Mouse (Mus musculus) hindbrain, embryonic 16.5 days (tissue): Measurements from ENCODE around the gene Lasp1. TPM values are rescaled to one million over a fixed set of nuclear protein-coding genes. Genes with fewer than 3 reads are reported as not detected.

Source experiments
- ATAC-seq: fragments of 200-750 bp; cut with Nextera tagmentation; 2 replicates; pipeline ENCODE4 v1.8.0; 2017; ENCODE audit warnings: moderate TSS enrichment, moderate library complexity
- H3K27ac ChIP-seq: fragments of 300-500 bp; sonication (generic); 2 replicates; pipeline ENCODE4 v1.5.1; 2014; ENCODE audit warnings: low read depth, mild to moderate bottlenecking, control low read depth, low read length, moderate library complexity
- H3K27me3 ChIP-seq: fragments of 300-500 bp; sonication (generic); replicated peaks from 2 replicates; pipeline ENCODE4 v1.6.1; 2014; ENCODE audit warnings: low read length; ENCODE audit not compliant: control insufficient read depth, insufficient read depth
- H3K36me3 ChIP-seq: fragments of 300-500 bp; sonication (generic); 2 replicates; pipeline ENCODE4 v1.6.1; 2014; ENCODE audit warnings: mild to moderate bottlenecking, low read length, moderate library complexity, mixed read lengths; ENCODE audit not compliant: control insufficient read depth, insufficient read depth
- H3K4me1 ChIP-seq: fragments of 300-500 bp; sonication (generic); 2 replicates; pipeline ENCODE4 v1.6.1; 2014; ENCODE audit warnings: low read depth, low read length; ENCODE audit not compliant: control insufficient read depth, insufficient read depth
- H3K4me2 ChIP-seq: fragments of 300-500 bp; sonication (generic); 2 replicates; pipeline ENCODE4 v1.6.1; 2014; ENCODE audit warnings: mild to moderate bottlenecking, low read length, control low read depth, moderate library complexity
- H3K4me3 ChIP-seq: fragments of 300-500 bp; sonication (generic); 2 replicates; pipeline ENCODE4 v1.5.1; 2014; ENCODE audit warnings: mild to moderate bottlenecking, low read length, control low read depth, moderate library complexity
- H3K9ac ChIP-seq: fragments of 300-500 bp; sonication (generic); 2 replicates; pipeline ENCODE4 v1.6.1; 2014; ENCODE audit warnings: low read depth, mild to moderate bottlenecking, control low read depth, low read length, moderate library complexity
- H3K9me3 ChIP-seq: fragments of 300-500 bp; sonication (generic); 2 replicates; pipeline ENCODE4 v1.6.1; 2014; ENCODE audit warnings: mild to moderate bottlenecking, low read length, moderate library complexity; ENCODE audit not compliant: control insufficient read depth
- WGBS: fragments of 180-500 bp; shearing (Covaris S2); extraction: QIAGEN DNeasy Blood & Tissue Kit; methylation state at CpG from one replicate; pipeline ENCODE4 v1.1.7; 2014; 5-methylcytosine and 5-hydroxymethylcytosine counted together
- polyA plus RNA-seq: library from polyadenylated mRNA; unstranded; fragments of >200 nt; fragmentation: Nextera tagmentation; extraction: Ambion mirVana; gene quantifications from 2 replicates; pipeline ENCODE4 v1.2.1, GENCODE M21; 2015

Lasp1 gene
- polyA plus RNA-seq, 1 experiment from 2014 or later = 176 TPM

DNA sequence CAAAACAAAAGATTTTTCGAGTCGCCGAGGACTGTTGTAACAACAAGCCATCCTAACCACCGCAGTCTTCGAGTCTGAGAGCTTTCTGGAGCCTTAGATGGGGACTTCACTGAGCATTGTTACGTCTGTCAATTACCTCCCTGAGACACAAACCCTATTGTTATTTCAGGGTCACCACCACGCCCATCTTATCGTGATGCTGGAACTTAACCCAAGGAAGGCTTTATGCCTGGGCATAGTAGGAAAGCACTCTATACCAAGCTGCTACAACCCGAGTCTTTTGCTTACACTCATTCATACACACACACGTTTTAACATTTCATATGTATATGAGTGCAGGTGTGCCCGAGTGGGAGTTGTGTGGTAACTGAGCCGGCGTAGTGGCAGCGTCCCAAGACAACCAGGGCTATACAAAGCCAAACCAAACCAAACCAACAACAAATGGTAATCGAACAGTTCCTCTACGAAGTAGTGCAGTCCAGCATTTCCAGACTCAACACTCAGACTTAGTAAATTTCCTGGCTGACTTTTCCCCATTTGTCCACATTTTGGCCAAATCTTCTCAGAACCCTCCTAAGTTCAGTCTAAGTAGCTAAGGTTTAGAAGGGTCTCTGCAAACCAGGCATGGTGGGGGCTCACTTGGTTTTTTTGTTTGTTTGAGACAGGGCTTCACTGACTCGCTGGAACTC, 22.8 kb upstream of the Lasp1 start, which contains the start of gene 1700001P01Rik:
TSS of gene 1700001P01Rik (minus strand) at position 111 of the 689 bp plus-strand sequence.
- WGBS = 39% methylated on average over 17 of the region's 17 CpGs
- Histone ChIP-seq H3K9ac (no peak within 1 kb of the TSS), H3K36me3 (peaks cover 31% of the 10 kb centered on the region), H3K4me3 (no peak within 1 kb of the TSS), H3K4me2 (no peak within 1 kb of the TSS), H3K4me1 (peaks cover 10% of the 10 kb centered on the region), H3K9me3 (no peaks in the 10 kb centered on the region), H3K27me3 (no peaks in the 10 kb centered on the region), H3K27ac (no peak within 1 kb of the TSS)
- no peak for ATAC-seq

DNA sequence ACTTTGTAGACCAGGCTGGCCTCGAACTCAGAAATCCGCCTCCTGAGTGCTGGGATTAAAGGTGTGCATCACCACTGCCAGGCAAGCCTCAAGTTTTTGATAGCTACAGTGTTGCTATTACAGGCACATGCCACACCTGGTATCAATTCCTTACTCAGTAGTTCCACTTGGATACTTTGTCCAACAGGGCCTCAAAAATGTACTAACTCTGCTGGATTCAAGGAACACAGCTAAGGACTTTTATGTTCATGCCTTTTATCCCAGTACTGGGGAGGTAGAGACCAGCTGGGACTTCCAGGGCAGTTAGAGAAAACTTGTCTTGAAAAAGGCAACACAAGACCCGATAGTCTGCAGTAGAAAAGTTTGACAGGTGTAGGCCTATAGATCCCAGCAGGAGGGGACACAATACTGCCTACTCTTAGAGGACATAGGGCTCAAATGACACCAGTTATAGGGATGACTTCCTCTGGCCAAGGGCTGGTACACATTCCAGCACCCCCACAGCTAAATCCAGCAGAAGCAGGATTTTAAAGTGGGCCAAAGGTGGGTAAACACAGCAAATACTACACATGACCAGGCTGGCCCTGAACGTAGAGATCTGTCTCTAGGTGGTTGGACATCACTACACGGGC, 22.2 kb upstream of the Lasp1 start:
- Histone ChIP-seq H3K4me2 (no peak overlapping the region), H3K4me3 (no peak overlapping the region), H3K27me3 (no peaks in the 10 kb centered on the region), H3K27ac (no peak overlapping the region), H3K9ac (no peak overlapping the region), H3K4me1 (peaks cover 15% of the 10 kb centered on the region), H3K9me3 (no peaks in the 10 kb centered on the region), H3K36me3 (peaks cover 31% of the 10 kb centered on the region)
- ATAC-seq = no peak; the same call in 1 of the 2 replicates
- 66% methylated on average over 5 of the region's 5 CpGs for WGBS

DNA sequence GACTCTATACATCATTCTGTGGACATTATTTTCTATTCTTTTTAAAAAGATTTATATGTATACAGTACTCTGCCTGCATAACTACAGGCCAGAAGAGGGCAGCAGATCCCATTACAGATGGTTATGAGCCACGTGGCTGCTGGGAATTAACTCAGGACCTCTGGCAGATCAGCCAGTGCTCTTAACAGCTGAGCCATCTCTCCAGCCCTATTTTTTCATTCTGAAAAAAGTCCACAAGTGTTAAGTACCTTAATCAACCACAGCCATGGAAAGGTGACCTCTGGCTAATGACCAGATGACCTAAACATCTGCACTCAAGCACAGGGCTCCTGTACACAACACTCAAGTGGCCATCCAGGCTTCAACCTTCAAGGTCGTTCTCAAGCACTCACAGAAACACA, 21.7 kb upstream of the Lasp1 start:
- Histone ChIP-seq H3K4me1 (peaks cover 15% of the 10 kb centered on the region), H3K9ac (no peak overlapping the region), H3K9me3 (no peaks in the 10 kb centered on the region), H3K4me2 (no peak overlapping the region), H3K27me3 (no peaks in the 10 kb centered on the region), H3K27ac (no peak overlapping the region), H3K36me3 (peaks cover 31% of the 10 kb centered on the region), H3K4me3 (no peak overlapping the region)
- ATAC-seq = no peak
- WGBS = 44% methylated on average over 2 of the region's 2 CpGs

DNA sequence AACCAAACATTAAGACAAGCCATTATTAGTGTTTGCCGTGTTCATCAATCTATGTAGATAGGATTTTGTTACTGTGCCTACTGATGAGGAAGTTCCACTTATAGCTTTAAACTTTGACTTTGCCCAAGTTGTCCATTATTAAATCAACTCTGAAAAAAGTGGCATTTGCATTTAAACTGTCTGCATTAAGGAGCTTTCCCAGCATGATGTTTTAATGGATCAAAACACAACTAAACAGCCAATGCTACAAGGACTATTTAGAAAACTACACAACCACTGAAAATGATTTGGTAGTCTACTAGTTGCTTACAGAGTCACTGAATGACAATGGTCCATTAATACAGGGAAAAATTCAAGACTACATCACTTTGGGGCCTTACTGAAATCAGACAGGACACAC, 19.9 kb upstream of the Lasp1 start:
- H3K27me3 ChIP-seq = no peaks in the 10 kb centered on the region
- no peaks in the 10 kb centered on the region for H3K9me3 ChIP-seq
- H3K36me3 ChIP-seq = peaks cover 31% of the 10 kb centered on the region
- H3K27ac ChIP-seq = no peak overlapping the region
- H3K9ac ChIP-seq = no peak overlapping the region
- WGBS = 91% methylated on average over 1 of the region's 1 CpGs
- ATAC-seq = no peak
- H3K4me2 ChIP-seq = no peak overlapping the region
- no peak overlapping the region for H3K4me3 ChIP-seq
- peaks cover 21% of the 10 kb centered on the region for H3K4me1 ChIP-seq

DNA sequence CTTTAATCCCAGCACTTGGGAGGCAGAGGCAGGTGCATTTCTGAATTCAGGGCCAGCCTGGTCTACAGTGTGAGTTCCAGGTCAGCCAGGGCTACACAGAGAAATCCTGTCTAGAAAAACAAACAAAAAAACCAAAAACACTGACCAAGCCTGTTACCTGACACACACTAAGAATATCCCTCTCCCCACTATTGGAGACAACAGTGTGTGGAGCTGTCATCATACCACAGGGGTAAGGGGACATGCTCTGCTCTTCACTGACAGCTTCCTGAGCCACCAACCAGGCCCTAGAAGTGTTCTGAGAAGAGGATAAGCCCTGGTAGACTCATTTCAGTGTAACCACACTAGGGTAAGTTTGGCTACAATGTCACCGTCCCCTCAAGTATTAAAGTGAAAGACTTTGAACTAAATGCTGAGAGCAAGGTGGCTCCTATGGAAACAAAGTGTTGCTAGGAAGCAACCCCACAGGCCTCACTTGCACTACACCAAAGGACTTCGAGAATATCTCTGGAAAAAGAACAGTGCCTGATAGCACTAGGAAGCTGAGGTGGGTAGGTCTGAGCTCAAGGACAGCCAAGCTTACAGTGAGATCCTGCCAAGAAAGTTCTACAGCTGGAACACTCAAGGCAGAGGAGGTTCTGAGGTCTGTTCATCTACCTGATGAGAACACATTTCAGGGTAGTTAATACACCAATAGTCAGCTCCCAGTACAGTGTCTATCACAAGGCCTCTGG, 18.7 kb upstream of the Lasp1 start:
- Histone ChIP-seq H3K4me2 (no peak overlapping the region; the same call in 1 of the 2 replicates), H3K9ac (0 out of 2 replicates have a peak overlapping the region, but pooled peaks have one; percentile 6), H3K9me3 (no peaks in the 10 kb centered on the region), H3K4me1 (peaks cover 21% of the 10 kb centered on the region), H3K27ac (no peak overlapping the region), H3K27me3 (no peaks in the 10 kb centered on the region), H3K4me3 (no peak overlapping the region), H3K36me3 (peaks cover 31% of the 10 kb centered on the region)
- 78% methylated on average over 2 of the region's 2 CpGs for WGBS
- ATAC-seq = no peak

DNA sequence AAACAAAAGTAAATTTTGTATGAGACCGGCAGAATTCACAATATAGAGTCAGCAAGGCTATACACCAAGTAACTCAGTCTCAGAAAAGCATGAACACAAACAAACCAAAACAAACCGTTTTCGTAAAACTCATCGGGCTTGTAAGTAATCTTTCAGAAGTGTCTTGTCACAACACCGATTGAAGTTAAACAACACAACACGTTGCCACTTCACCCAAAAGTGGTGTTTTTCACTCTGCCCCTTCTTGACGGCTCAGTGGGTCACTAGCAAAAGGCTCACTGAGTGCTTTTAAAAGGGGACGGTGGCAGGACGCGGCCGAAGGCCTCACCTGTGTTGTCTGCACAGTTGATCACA, 17.3 kb upstream of the Lasp1 start:
- Histone ChIP-seq H3K36me3 (peaks cover 31% of the 10 kb centered on the region), H3K9ac (peak overlapping the region; percentile 88), H3K4me3 (peak overlapping the region; percentile 75), H3K4me2 (peak overlapping the region; percentile 73), H3K27ac (peak overlapping the region; percentile 80; the same call in 1 of the 2 replicates), H3K4me1 (peaks cover 21% of the 10 kb centered on the region), H3K9me3 (no peaks in the 10 kb centered on the region), H3K27me3 (no peaks in the 10 kb centered on the region)
- 2% methylated on average over 11 of the region's 11 CpGs for WGBS
- no peak for ATAC-seq

DNA sequence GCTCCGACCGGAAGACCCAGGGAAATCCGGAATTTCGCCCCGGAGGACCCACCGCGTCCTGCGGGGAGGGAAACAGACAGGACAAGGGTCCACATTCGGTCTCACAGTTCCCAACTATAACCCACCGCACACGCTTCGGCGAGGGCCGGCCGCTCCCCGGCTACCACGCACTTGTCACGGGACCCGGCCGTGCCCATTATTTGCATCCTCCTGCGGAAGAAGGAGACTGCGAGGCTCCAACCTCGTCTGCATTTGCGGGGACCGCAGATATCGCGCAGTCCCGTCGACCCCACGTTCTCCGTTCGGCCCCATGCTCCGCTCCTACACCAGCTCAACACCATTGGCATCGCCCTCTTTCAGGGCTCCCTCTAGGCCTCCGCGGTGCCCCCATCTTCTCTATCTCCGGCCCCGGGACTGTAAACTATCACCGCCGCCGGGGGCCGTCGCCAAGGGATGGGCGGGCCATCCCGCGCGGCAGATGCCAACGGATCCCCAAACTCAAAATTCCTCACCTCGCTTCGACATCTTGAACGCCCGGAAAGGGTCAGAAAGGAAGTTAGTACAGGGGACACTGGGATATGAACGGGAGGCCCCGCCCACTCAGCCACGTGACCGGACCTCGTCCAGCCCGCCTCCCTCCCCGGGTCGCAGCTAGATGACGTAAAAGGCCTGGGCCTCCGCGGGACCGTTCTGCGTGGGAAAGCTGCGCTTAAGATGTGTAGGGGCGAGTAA, 16.8 kb upstream of the Lasp1 start, which contains the start of gene Rpl23:
TSS of gene Rpl23 (minus strand) at position 606 of the 732 bp plus-strand sequence.
- ATAC-seq = peak; percentile 97
- peaks cover 26% of the 10 kb centered on the region for H3K36me3 ChIP-seq
- H3K9me3 ChIP-seq = no peaks in the 10 kb centered on the region
- peak within 1 kb of the TSS; percentile 73 for H3K4me2 ChIP-seq
- peak within 1 kb of the TSS; percentile 88 for H3K9ac ChIP-seq
- H3K4me1 ChIP-seq = peaks cover 21% of the 10 kb centered on the region
- H3K4me3 ChIP-seq = peak within 1 kb of the TSS; percentile 75
- no peaks in the 10 kb centered on the region for H3K27me3 ChIP-seq
- WGBS = under 1% methylated on average over 65 of the region's 67 CpGs
- peak within 1 kb of the TSS; percentile 80 for H3K27ac ChIP-seq

DNA sequence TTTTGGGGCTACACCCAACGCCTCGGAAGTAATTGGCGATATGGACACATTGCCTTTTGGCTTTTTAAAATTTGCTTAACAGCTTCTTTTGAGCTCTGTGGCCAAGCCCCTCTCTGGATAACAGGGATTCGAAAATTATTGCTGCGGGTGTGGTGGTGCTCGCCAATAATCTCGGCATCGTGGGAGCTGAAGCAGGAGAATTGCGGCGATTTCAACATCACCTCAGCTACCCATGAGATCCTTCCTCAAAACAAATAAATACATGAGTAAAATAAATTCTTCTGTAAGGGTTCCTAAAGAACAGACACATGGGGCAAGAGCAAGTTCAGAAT, 16.3 kb upstream of the Lasp1 start:
- H3K4me1 ChIP-seq = peaks cover 21% of the 10 kb centered on the region
- H3K9me3 ChIP-seq = no peaks in the 10 kb centered on the region
- peak overlapping the region; percentile 75 for H3K4me3 ChIP-seq
- peak overlapping the region; percentile 76 for H3K9ac ChIP-seq
- WGBS = 0% methylated on average over 10 of the region's 10 CpGs
- H3K36me3 ChIP-seq = peaks cover 21% of the 10 kb centered on the region
- no peaks in the 10 kb centered on the region for H3K27me3 ChIP-seq
- ATAC-seq = peak; percentile 35; the same call in 1 of the 2 replicates
- peak overlapping the region; percentile 79 for H3K27ac ChIP-seq
- H3K4me2 ChIP-seq = peak overlapping the region; percentile 63
